18 mouse cellular contexts compared by ENCODE assay signal in the genomic region with DNA sequence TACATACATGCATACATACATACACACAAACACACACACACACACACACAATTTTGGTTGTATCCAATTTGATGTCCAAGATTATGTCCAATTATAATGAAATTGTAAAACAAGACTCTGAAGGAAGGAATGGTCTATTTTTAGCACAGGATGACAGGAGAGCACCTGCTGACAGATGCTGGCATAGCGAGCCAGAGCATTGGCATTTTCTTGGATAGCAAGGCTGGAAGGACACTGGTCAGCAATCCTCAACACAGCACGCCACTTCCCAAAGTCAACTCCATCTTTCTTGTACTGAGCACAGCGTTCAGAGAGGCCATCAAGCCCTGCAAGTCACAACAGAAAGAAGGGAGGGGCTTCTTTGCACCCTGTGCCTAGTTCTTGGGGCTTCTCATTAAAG. TPM values are rescaled to one million over a fixed set of nuclear protein-coding genes. Genes with fewer than 3 reads are reported as not detected.
"Had no signal": no experiment of that assay in that cellular context is flagged by ENCODE, and none has a peak within 500 bp of the region (broad histone marks: within the 10 kb centered on the region; RNA-seq: fewer than 3 reads in every experiment).

No protein-coding gene starts in this region.

- H3K36me3 ChIP-seq: limb, embryonic 15.5 days; midbrain, embryonic 12.5 days; neural tube, embryonic 13.5 days; stomach, embryonic 15.5 days had no signal

- H3K9ac ChIP-seq: limb, embryonic 15.5 days; liver, embryonic 14.5 days; midbrain, embryonic 12.5 days; neural tube, embryonic 13.5 days; stomach, embryonic 15.5 days had no signal

- H3K27ac ChIP-seq: limb, embryonic 15.5 days; liver, embryonic 14.5 days; midbrain, embryonic 12.5 days; neural tube, embryonic 13.5 days; stomach, embryonic 15.5 days had no signal

- H3K27me3 ChIP-seq: limb, embryonic 15.5 days; midbrain, embryonic 12.5 days; neural tube, embryonic 13.5 days; stomach, embryonic 15.5 days had no signal

- ATAC-seq: midbrain, embryonic 16.5 days had no signal

- H3K4me3 ChIP-seq: limb, embryonic 15.5 days; midbrain, embryonic 12.5 days; neural tube, embryonic 13.5 days; stomach, embryonic 15.5 days had no signal

- H3K4me2 ChIP-seq: limb, embryonic 15.5 days; midbrain, embryonic 12.5 days; neural tube, embryonic 13.5 days; stomach, embryonic 15.5 days had no signal

- DNase-seq: layer of hippocampus, adult 9-11 months; layer of hippocampus, postnatal 36 days; lung, adult 18-20 months; retina, postnatal 1 day; right cerebral cortex, postnatal 4 days; thymus, adult 2 months; thymus, postnatal 25 days had no signal

- H3K4me1 ChIP-seq: limb, embryonic 15.5 days; midbrain, embryonic 12.5 days; neural tube, embryonic 13.5 days; stomach, embryonic 15.5 days had no signal

- H3K9me3 ChIP-seq: limb, embryonic 15.5 days; midbrain, embryonic 12.5 days; neural tube, embryonic 13.5 days; stomach, embryonic 15.5 days had no signal

RNA-seq across cellular contexts. Expression of a gene that starts 8.4 kb away (rescaled TPM):
- total RNA-seq: megakaryocyte-erythroid progenitor cell, adult 5-6 weeks had no signal
- polyA plus RNA-seq: midbrain, embryonic 12.5 days had no signal

RNA-seq across cellular contexts. Expression of a gene that starts 34.6 kb away (rescaled TPM):
- total RNA-seq: megakaryocyte-erythroid progenitor cell, adult 5-6 weeks had no signal
- polyA plus RNA-seq: limb, embryonic 15.5 days; lung, embryonic 16.5 days; neural tube, embryonic 13.5 days; spleen, adult 2 months; testis, adult 2 months; thymus, adult 2 months; urinary bladder, adult 2 months had no signal
